Mouse (Mus musculus) forebrain, embryonic 11.5 days (tissue): ENCODE results near the gene Ap4m1. TPM values are rescaled to one million over a fixed set of nuclear protein-coding genes. Genes with fewer than 3 reads are reported as not detected.

ENCODE experiments used
- ATAC-seq: fragments of 200-750 bp; cut with Nextera tagmentation; replicated peaks from 2 replicates; pipeline ENCODE4 v1.8.0; 2017; ENCODE audit warnings: moderate TSS enrichment; ENCODE audit not compliant: low FRiP score
- DNase-seq: peaks from one replicate; pipeline ENCODE4 v3.0.0-alpha.2; 2017; ENCODE audit warnings: low spot score
- H3K27ac ChIP-seq: fragments of 300-500 bp; sonication (generic); 2 replicates; pipeline ENCODE4 v1.5.1; 2014; ENCODE audit warnings: low read depth, low read length
- H3K27me3 ChIP-seq: fragments of 300-500 bp; sonication (generic); 2 replicates; pipeline ENCODE4 v1.6.1; 2014; ENCODE audit warnings: mild to moderate bottlenecking, low read length, mixed read lengths; ENCODE audit not compliant: control insufficient read depth, insufficient read depth
- H3K36me3 ChIP-seq: fragments of 300-500 bp; sonication (generic); 2 replicates; pipeline ENCODE4 v1.6.1; 2014; ENCODE audit warnings: mild to moderate bottlenecking, low read length, moderate library complexity, mixed read lengths; ENCODE audit not compliant: control insufficient read depth, insufficient read depth
- H3K4me1 ChIP-seq: fragments of 300-500 bp; sonication (generic); replicated peaks from 2 replicates; pipeline ENCODE4 v1.6.1; 2014; ENCODE audit warnings: low read length, mixed read lengths; ENCODE audit not compliant: control insufficient read depth, insufficient read depth
- H3K4me2 ChIP-seq: fragments of 300-500 bp; sonication (generic); 2 replicates; pipeline ENCODE4 v1.6.1; 2014; ENCODE audit warnings: low read depth, mild to moderate bottlenecking, low read length, moderate library complexity, mixed read lengths; ENCODE audit not compliant: severe bottlenecking
- H3K4me3 ChIP-seq: fragments of 300-500 bp; sonication (generic); 2 replicates; pipeline ENCODE4 v1.5.1; 2014; ENCODE audit warnings: low read depth, low read length
- H3K9ac ChIP-seq: fragments of 300-500 bp; sonication (generic); 2 replicates; pipeline ENCODE4 v1.6.1; 2014; ENCODE audit warnings: low read length
- H3K9me3 ChIP-seq: fragments of 300-500 bp; sonication (generic); 2 replicates; pipeline ENCODE4 v1.6.1; 2016; ENCODE audit warnings: low read length, mixed read lengths; ENCODE audit not compliant: control insufficient read depth
- WGBS: fragments of 180-500 bp; shearing (Covaris S2); extraction: QIAGEN DNeasy Blood & Tissue Kit; methylation state at CpG from one replicate; pipeline ENCODE4 v1.1.7; 2014; 5-methylcytosine and 5-hydroxymethylcytosine counted together
- polyA plus RNA-seq: library from polyadenylated mRNA; unstranded; fragments of >200 nt; fragmentation: Nextera tagmentation; extraction: Ambion mirVana; gene quantifications from 2 replicates; pipeline ENCODE4 v1.2.1, GENCODE M21; 2014

The Ap4m1 gene
- polyA plus RNA-seq = 24.0 and 24.1 TPM in 2 replicates

- under 1% methylated on average over 54 of the region's 54 CpGs for WGBS
- DNase-seq (peak; percentile 95), ATAC-seq (peak; percentile 94)
- H3K36me3 ChIP-seq = peaks cover 25% of the 10 kb centered on the region
- H3K27ac ChIP-seq = peak within 1 kb of the TSS; percentile 97
- H3K4me1 ChIP-seq = peaks cover 10% of the 10 kb centered on the region; the same call in 1 of the 2 replicates
- H3K9me3 ChIP-seq = no peaks in the 10 kb centered on the region
- H3K9ac ChIP-seq = peak within 1 kb of the TSS; percentile 91
- H3K4me2 ChIP-seq = peak within 1 kb of the TSS; percentile 60
- H3K27me3 ChIP-seq = no peaks in the 10 kb centered on the region
- H3K4me3 ChIP-seq = peak within 1 kb of the TSS; percentile 77
Observed at GRCm38 (mm10) chr5:138171695-138172491, at the start of gene Ap4m1, which contains the start of gene Mcm7. Ap4m1 (plus strand) TSS chr5:138172002. Mcm7 (minus strand) TSS chr5:138172422.

GRCm38 (mm10) chr5:138132425-138133064 lies 39.3 kb upstream of the Ap4m1 start:
- Histone ChIP-seq H3K4me3 (no peak overlapping the region), H3K4me1 (no peaks in the 10 kb centered on the region), H3K4me2 (no peak overlapping the region), H3K9me3 (no peaks in the 10 kb centered on the region), H3K27me3 (no peaks in the 10 kb centered on the region), H3K9ac (no peak overlapping the region), H3K27ac (no peak overlapping the region), H3K36me3 (peaks cover 18% of the 10 kb centered on the region; the same call in 1 of the 2 replicates)
- no peak for ATAC-seq
- 92% methylated on average over 5 of the region's 5 CpGs for WGBS
- no peak for DNase-seq

- Histone ChIP-seq H3K4me1 (no peaks in the 10 kb centered on the region), H3K4me2 (no peak overlapping the region), H3K27ac (no peak overlapping the region), H3K9ac (no peak overlapping the region), H3K4me3 (no peak overlapping the region), H3K9me3 (no peaks in the 10 kb centered on the region), H3K27me3 (no peaks in the 10 kb centered on the region), H3K36me3 (peaks cover 14% of the 10 kb centered on the region; the same call in 1 of the 2 replicates)
- ATAC-seq (no peak), DNase-seq (no peak)
- WGBS = 87% methylated on average over 4 of the region's 4 CpGs
Observed at GRCm38 (mm10) chr5:138137257-138137656, 34.5 kb upstream of the Ap4m1 start.

GRCm38 (mm10) chr5:138137935-138138549 lies 33.8 kb upstream of the Ap4m1 start:
- Histone ChIP-seq H3K27ac (no peak overlapping the region), H3K4me1 (no peaks in the 10 kb centered on the region), H3K36me3 (peaks cover 12% of the 10 kb centered on the region; the same call in 1 of the 2 replicates), H3K9ac (no peak overlapping the region), H3K4me3 (no peak overlapping the region), H3K4me2 (no peak overlapping the region), H3K27me3 (no peaks in the 10 kb centered on the region), H3K9me3 (no peaks in the 10 kb centered on the region)
- no peak for DNase-seq
- WGBS = 70% methylated on average over 8 of the region's 8 CpGs
- ATAC-seq = no peak; the same call in 1 of the 2 replicates

GRCm38 (mm10) chr5:138138585-138138984 lies 33.2 kb upstream of the Ap4m1 start:
- Histone ChIP-seq H3K27me3 (no peaks in the 10 kb centered on the region), H3K4me3 (no peak overlapping the region), H3K4me1 (no peaks in the 10 kb centered on the region), H3K9ac (no peak overlapping the region), H3K9me3 (no peaks in the 10 kb centered on the region), H3K36me3 (peaks cover 11% of the 10 kb centered on the region; the same call in 1 of the 2 replicates), H3K27ac (no peak overlapping the region), H3K4me2 (no peak overlapping the region)
- 85% methylated on average over 4 of the region's 4 CpGs for WGBS
- no peak for ATAC-seq
- DNase-seq = no peak

- Histone ChIP-seq H3K4me2 (peak overlapping the region; percentile 69), H3K27ac (no peak overlapping the region), H3K4me1 (peaks cover 2% of the 10 kb centered on the region; the same call in 1 of the 2 replicates), H3K4me3 (peak overlapping the region; percentile 82), H3K36me3 (peaks cover 10% of the 10 kb centered on the region), H3K9me3 (no peaks in the 10 kb centered on the region), H3K9ac (peak overlapping the region; percentile 97), H3K27me3 (no peaks in the 10 kb centered on the region)
- no peak for DNase-seq
- no peak for ATAC-seq
- WGBS = 84% methylated on average over 3 of the region's 3 CpGs
Observed at GRCm38 (mm10) chr5:138154390-138154789, 17.4 kb upstream of the Ap4m1 start.

- Histone ChIP-seq H3K9me3 (no peaks in the 10 kb centered on the region), H3K9ac (peak within 1 kb of the TSS; percentile 97), H3K4me2 (peak within 1 kb of the TSS; percentile 69), H3K27ac (peak within 1 kb of the TSS; percentile 93), H3K36me3 (peaks cover 7% of the 10 kb centered on the region), H3K4me1 (peaks cover 2% of the 10 kb centered on the region; the same call in 1 of the 2 replicates), H3K4me3 (peak within 1 kb of the TSS; percentile 82), H3K27me3 (no peaks in the 10 kb centered on the region)
- DNase-seq (peak; percentile 89), ATAC-seq (peak; percentile 97)
- WGBS = under 1% methylated on average over 31 of the region's 31 CpGs
Observed at GRCm38 (mm10) chr5:138155443-138155976, 16.3 kb upstream of the Ap4m1 start, which contains the start of gene Zfp113. Zfp113 (minus strand) TSS chr5:138155744.

- peak overlapping the region; percentile 75; the same call in 1 of the 2 replicates for H3K9ac ChIP-seq
- H3K4me2 ChIP-seq = peak overlapping the region; percentile 40; the same call in 1 of the 2 replicates
- peak; percentile 2; the same call in 1 of the 2 replicates for ATAC-seq
- no peaks in the 10 kb centered on the region for H3K27me3 ChIP-seq
- no peak overlapping the region for H3K27ac ChIP-seq
- DNase-seq = no peak
- peaks cover 8% of the 10 kb centered on the region; the same call in 1 of the 2 replicates for H3K36me3 ChIP-seq
- H3K9me3 ChIP-seq = no peaks in the 10 kb centered on the region
- 72% methylated on average over 7 of the region's 7 CpGs for WGBS
- H3K4me1 ChIP-seq = peaks cover 4% of the 10 kb centered on the region; the same call in 1 of the 2 replicates
- peak overlapping the region; percentile 74 for H3K4me3 ChIP-seq
Observed at GRCm38 (mm10) chr5:138160224-138160762, 11.5 kb upstream of the Ap4m1 start.
